Mouse (Mus musculus) embryonic fibroblast, embryonic 13.5 days (primary cell): ENCODE results near the gene Dus2.

Experiments used
- CTCF ChIP-seq: IDR thresholded peaks from 2 replicates; pipeline ENCODE4 v1.5.1; 2011; ENCODE audit warnings: mild to moderate bottlenecking, control low read depth, low read length, moderate library complexity, borderline replicate concordance; ENCODE audit not compliant: insufficient read depth
- POLR2A ChIP-seq: IDR thresholded peaks from 2 replicates; pipeline ENCODE4 v1.6.1; 2011; ENCODE audit warnings: low read depth, mild to moderate bottlenecking, control low read depth, low read length, moderate library complexity

DNA sequence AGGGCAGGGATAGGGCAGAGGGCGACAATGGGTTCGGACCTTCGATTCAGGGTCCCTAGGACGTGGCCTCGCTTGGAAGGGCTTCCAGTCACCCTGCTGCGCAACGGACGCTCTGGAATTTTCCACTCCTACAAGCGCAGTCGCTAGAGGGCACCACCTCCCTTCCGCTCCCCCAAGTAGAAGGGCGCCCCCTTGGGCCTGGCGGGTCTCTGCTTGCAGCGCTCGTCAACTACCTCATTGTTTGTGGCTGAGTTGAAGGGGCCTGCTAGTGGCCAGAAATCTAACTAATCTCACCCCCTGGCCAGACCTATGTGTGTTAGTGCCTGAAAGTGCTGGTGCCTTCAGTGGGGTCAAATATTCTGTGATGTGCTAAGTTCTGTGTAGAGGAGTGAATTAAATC lies 11.8 kb upstream of the Dus2 start, which contains the start of gene Dpep3:
- TF ChIP-seq POLR2A (no peak), CTCF (no peak)
